Mouse (Mus musculus) testis, adult 2 months (tissue): ENCODE data around the gene 1700016C15Rik.

Source experiments
- CTCF ChIP-seq: fragments of 200-500 bp; IDR thresholded peaks from 2 replicates; pipeline ENCODE4 v1.5.1; 2012; ENCODE audit warnings: low read depth, mild to moderate bottlenecking, inconsistent platforms, low read length, moderate library complexity; ENCODE audit not compliant: control insufficient read depth, insufficient read depth, insufficient replicate concordance
- POLR2A ChIP-seq: fragments of 200-500 bp; IDR thresholded peaks from 2 replicates; pipeline ENCODE4 v1.6.1; 2012; ENCODE audit warnings: low read depth, mild to moderate bottlenecking, inconsistent platforms, low read length, moderate library complexity; ENCODE audit not compliant: control insufficient read depth

- no peak for TF ChIP-seq POLR2A
- no peak for TF ChIP-seq CTCF
These were observed 15.8 kb upstream of the 1700016C15Rik start for GRCm38 (mm10) chr1:177713635-177714396.
